ENCODE assay signal across 9 mouse cellular contexts in genomic region chr5:32127927-32128326, GRCm38 (mm10).
"Had no signal": no experiment of that assay in that cellular context is flagged by ENCODE, and none has a peak within 500 bp of the region (broad histone marks: within the 10 kb centered on the region; RNA-seq: fewer than 3 reads in every experiment).

No protein-coding gene starts in this region.

- DNase-seq: kidney, postnatal 10 days; kidney, postnatal 36 days; layer of hippocampus, postnatal 36 days; liver; lung, adult 18-20 months; retina, postnatal 1 day; right cerebral cortex, postnatal 25 days; spleen, adult 18-20 months; thymus, postnatal 25 days had no signal
